Mouse (Mus musculus): Measurements from ENCODE around the gene Spag8. TPM values are rescaled to one million over a fixed set of nuclear protein-coding genes. Genes with fewer than 3 reads are reported as not detected.

The Spag8 gene
- polyA plus RNA-seq, 1 experiment from 2014 or later: 1.7 TPM

Small RNA genes within 50 kb of the gene (microRNA-seq; reads per million reads assigned to microRNA genes)
- not detected for gene Gm25262 (ENCODE audit: insufficient number of aligned reads)

Other genes with a start within 250 kb of the Spag8 start
- gene Fam166b, start 224.5 kb downstream of the Spag8 start, polyA plus RNA-seq (2014; fragmentation: Nextera tagmentation; extraction: Ambion mirVana): 0.28 and 0.31 TPM in 2 replicates
- gene Tesk1, start 211.7 kb downstream of the Spag8 start, polyA plus RNA-seq (2014; fragmentation: Nextera tagmentation; extraction: Ambion mirVana): 9.3 and 10.7 TPM in 2 replicates
- 2.6 and 4.8 TPM in 2 replicates for gene Cd72, start 199.0 kb downstream of the Spag8 start, polyA plus RNA-seq (2014; fragmentation: Nextera tagmentation; extraction: Ambion mirVana)
- not detected in 2 replicates for gene Sit1, start 169.9 kb downstream of the Spag8 start, polyA plus RNA-seq (2014; fragmentation: Nextera tagmentation; extraction: Ambion mirVana)
- 50.3 and 54.3 TPM in 2 replicates for gene Ccdc107, start 160.7 kb downstream of the Spag8 start, polyA plus RNA-seq (2014; fragmentation: Nextera tagmentation; extraction: Ambion mirVana)
- gene Arhgef39, start 153.9 kb downstream of the Spag8 start, polyA plus RNA-seq (2014; fragmentation: Nextera tagmentation; extraction: Ambion mirVana): 55.3 and 61.1 TPM in 2 replicates
- gene Car9, start 146.6 kb downstream of the Spag8 start, polyA plus RNA-seq (2014; fragmentation: Nextera tagmentation; extraction: Ambion mirVana): 0.52 and 0.87 TPM in 2 replicates
- 46.7 and 52.7 TPM in 2 replicates for gene Tpm2, start 129.8 kb downstream of the Spag8 start, polyA plus RNA-seq (2014; fragmentation: Nextera tagmentation; extraction: Ambion mirVana)
- 42.8 and 45.6 TPM in 2 replicates for gene Creb3, start 91.3 kb downstream of the Spag8 start, polyA plus RNA-seq (2014; fragmentation: Nextera tagmentation; extraction: Ambion mirVana)
- 45.9 and 46.7 TPM in 2 replicates for gene Tln1, start 90.9 kb downstream of the Spag8 start, polyA plus RNA-seq (2014; fragmentation: Nextera tagmentation; extraction: Ambion mirVana)
- gene Rgp1, start 74.9 kb downstream of the Spag8 start, polyA plus RNA-seq (2014; fragmentation: Nextera tagmentation; extraction: Ambion mirVana): 26.0 and 38.7 TPM in 2 replicates
- 31.0 and 32.4 TPM in 2 replicates for gene Gba2, start 74.7 kb downstream of the Spag8 start, polyA plus RNA-seq (2014; fragmentation: Nextera tagmentation; extraction: Ambion mirVana)
- 1.9 and 2.8 TPM in 2 replicates for gene Msmp, start 69.1 kb downstream of the Spag8 start, polyA plus RNA-seq (2014; fragmentation: Nextera tagmentation; extraction: Ambion mirVana)
- 9.8 and 10.8 TPM in 2 replicates for gene Npr2, start 21.7 kb downstream of the Spag8 start, polyA plus RNA-seq (2014; fragmentation: Nextera tagmentation; extraction: Ambion mirVana)
- gene Hint2, start 2.9 kb upstream of the Spag8 start, polyA plus RNA-seq (2014; fragmentation: Nextera tagmentation; extraction: Ambion mirVana): 64.1 and 66.8 TPM in 2 replicates
- 5.2 and 6.4 TPM in 2 replicates for gene Tmem8b, start 15.4 kb upstream of the Spag8 start, polyA plus RNA-seq (2014; fragmentation: Nextera tagmentation; extraction: Ambion mirVana)
- 2.5 and 2.7 TPM in 2 replicates for gene Fam221b, start 15.6 kb upstream of the Spag8 start, polyA plus RNA-seq (2014; fragmentation: Nextera tagmentation; extraction: Ambion mirVana)
- not detected in 2 replicates for gene Olfr70, start 47.2 kb upstream of the Spag8 start, polyA plus RNA-seq (2014; fragmentation: Nextera tagmentation; extraction: Ambion mirVana)
- gene Olfr71, start 56.7 kb upstream of the Spag8 start, polyA plus RNA-seq (2014; fragmentation: Nextera tagmentation; extraction: Ambion mirVana): not detected in 2 replicates
- gene Hrct1, start 73.6 kb upstream of the Spag8 start, polyA plus RNA-seq (2014; fragmentation: Nextera tagmentation; extraction: Ambion mirVana): not detected in 2 replicates
- gene Spaar, start 76.4 kb upstream of the Spag8 start, polyA plus RNA-seq (2014; fragmentation: Nextera tagmentation; extraction: Ambion mirVana): not detected in 2 replicates
- gene Olfr159, start 117.4 kb upstream of the Spag8 start, polyA plus RNA-seq (2014; fragmentation: Nextera tagmentation; extraction: Ambion mirVana): not detected in 2 replicates
- not detected in 2 replicates for gene Olfr156, start 170.3 kb upstream of the Spag8 start, polyA plus RNA-seq (2014; fragmentation: Nextera tagmentation; extraction: Ambion mirVana)
- not detected in 2 replicates for gene Olfr157, start 186.6 kb upstream of the Spag8 start, polyA plus RNA-seq (2014; fragmentation: Nextera tagmentation; extraction: Ambion mirVana)
- not detected in 2 replicates for gene Olfr155, start 198.0 kb upstream of the Spag8 start, polyA plus RNA-seq (2014; fragmentation: Nextera tagmentation; extraction: Ambion mirVana)
- 11.3 and 11.8 TPM in 2 replicates for gene Reck, start 221.9 kb upstream of the Spag8 start, polyA plus RNA-seq (2014; fragmentation: Nextera tagmentation; extraction: Ambion mirVana)